ENCODE assay signal across 8 mouse cellular contexts in genomic region chr2:56114469-56114868, GRCm38 (mm10).
DNase-seq lines count a peak whose midpoint lies in the region; ATAC-seq and TF ChIP-seq lines count a peak whose summit lies in the region.

No protein-coding gene starts in this region.

- peak; percentile 86; the same call in 1 of the 2 replicates for ATAC-seq in hindbrain, embryonic 14.5 days (ENCODE audit: low FRiP score)
- ATAC-seq in lung, postnatal 0 days = peak; percentile 78
- ATAC-seq in stomach, embryonic 16.5 days (ENCODE audit: insufficient read depth, low FRiP score) = peak; percentile 56

- H3K27me3 ChIP-seq in hindbrain, embryonic 14.5 days (ENCODE audit: control insufficient read depth, insufficient read depth, low read length) = no peaks in the 10 kb centered on the region
- H3K27me3 ChIP-seq in lung, postnatal 0 days (replicated peaks; ENCODE audit: insufficient read depth, low read length) = no peaks in the 10 kb centered on the region
- H3K27me3 ChIP-seq in stomach, embryonic 16.5 days (ENCODE audit: control insufficient read depth, insufficient read depth, low read length) = no peaks in the 10 kb centered on the region

- H3K27ac ChIP-seq in gastrocnemius, adult 2 months = no peak overlapping the region
- no peak overlapping the region for H3K27ac ChIP-seq in hindbrain, embryonic 14.5 days
- no peak overlapping the region for H3K27ac ChIP-seq in lung, postnatal 0 days (ENCODE audit: low read length)
- H3K27ac ChIP-seq in stomach, embryonic 16.5 days (ENCODE audit: low read length) = no peak overlapping the region

- 0 out of 2 replicates have a peak, but pooled peaks cover under 1% of the 10 kb centered on the region for H3K4me1 ChIP-seq in hindbrain, embryonic 14.5 days (replicated peaks; ENCODE audit: control insufficient read depth, insufficient read depth, low read length)
- H3K4me1 ChIP-seq in lung, postnatal 0 days (ENCODE audit: insufficient read depth, low read depth, low read length) = no peaks in the 10 kb centered on the region
- H3K4me1 ChIP-seq in stomach, embryonic 16.5 days (ENCODE audit: control insufficient read depth, insufficient read depth, low read length) = no peaks in the 10 kb centered on the region

- no peak for DNase-seq in gastrocnemius, adult 2 months
- DNase-seq in gastrocnemius, postnatal 36 days = no peak
- DNase-seq in 416B (ENCODE audit: low read depth) = peak; percentile 78
- DNase-seq in brain, adult 2 months (ENCODE audit: low read depth, low spot score) = peak; percentile 77
- DNase-seq in hindbrain, embryonic 14.5 days (ENCODE audit: low spot score) = peak; percentile 84
- peak; percentile 80 for DNase-seq in lung, postnatal 0 days (ENCODE audit: low spot score)
- no peak for DNase-seq in B cell, adult 2 months

- no peaks in the 10 kb centered on the region for H3K36me3 ChIP-seq in hindbrain, embryonic 14.5 days (replicated peaks; ENCODE audit: control insufficient read depth, insufficient read depth)
- H3K36me3 ChIP-seq in lung, postnatal 0 days (ENCODE audit: insufficient read depth, low read length) = no peaks in the 10 kb centered on the region
- no peaks in the 10 kb centered on the region for H3K36me3 ChIP-seq in stomach, embryonic 16.5 days (ENCODE audit: control insufficient read depth, insufficient read depth, low read length)

- H3K9me3 ChIP-seq in hindbrain, embryonic 14.5 days (ENCODE audit: control insufficient read depth, low read length) = no peaks in the 10 kb centered on the region
- no peaks in the 10 kb centered on the region for H3K9me3 ChIP-seq in lung, postnatal 0 days (ENCODE audit: low read length)
- no peaks in the 10 kb centered on the region for H3K9me3 ChIP-seq in stomach, embryonic 16.5 days (replicated peaks; ENCODE audit: control insufficient read depth, low read length)

- no peak overlapping the region for H3K4me2 ChIP-seq in hindbrain, embryonic 14.5 days (replicated peaks)
- no peak overlapping the region for H3K4me2 ChIP-seq in lung, postnatal 0 days (replicated peaks; ENCODE audit: low read depth, low read length)
- no peak overlapping the region for H3K4me2 ChIP-seq in stomach, embryonic 16.5 days (ENCODE audit: low read depth, low read length)

- H3K4me3 ChIP-seq in gastrocnemius, adult 2 months = no peak overlapping the region
- H3K4me3 ChIP-seq in hindbrain, embryonic 14.5 days (replicated peaks; ENCODE audit: low read length) = no peak overlapping the region
- H3K4me3 ChIP-seq in lung, postnatal 0 days (ENCODE audit: low read depth, low read length) = no peak overlapping the region
- H3K4me3 ChIP-seq in stomach, embryonic 16.5 days (replicated peaks; ENCODE audit: low read length) = no peak overlapping the region

- WGBS in hindbrain, embryonic 14.5 days = 25% methylated on average over 3 of the region's 3 CpGs
- 16% methylated on average over 3 of the region's 3 CpGs for WGBS in lung, postnatal 0 days
- WGBS in stomach, embryonic 16.5 days = 12% methylated on average over 3 of the region's 3 CpGs

- intact Hi-C loops in gastrocnemius, adult 2 months (cut with DNase I) = loop anchor here (10.0 kb wide), 1 partner anchor 1720 kb away; no protein-coding TSS in a partner anchor
- intact Hi-C loops in gastrocnemius, postnatal 36 days (cut with DNase I) = loop anchor here (10.0 kb wide), 1 partner anchor 1810 kb away; no protein-coding TSS in a partner anchor

- TF ChIP-seq EP300 in lung, postnatal 0 days (IDR thresholded peaks at IDR 0.05) = no peak

- H3K9ac ChIP-seq in hindbrain, embryonic 14.5 days = no peak overlapping the region
- no peak overlapping the region for H3K9ac ChIP-seq in lung, postnatal 0 days (replicated peaks; ENCODE audit: low read depth)
- H3K9ac ChIP-seq in stomach, embryonic 16.5 days (ENCODE audit: low read length) = no peak overlapping the region

- TF ChIP-seq CTCF in gastrocnemius, adult 2 months (IDR thresholded peaks at IDR 0.05) = peak; percentile 61
- peak; percentile 69 for TF ChIP-seq CTCF in lung, postnatal 0 days (IDR thresholded peaks at IDR 0.05)

Comparison
In these comparisons a context has a peak if more than half of its experiments do, and no peak if none do; other contexts are left out.
1. DNase-seq: peak in 416B (single experiment), brain, adult 2 months (single experiment), hindbrain, embryonic 14.5 days (single experiment) and lung, postnatal 0 days (single experiment); none in gastrocnemius, adult 2 months (single experiment), gastrocnemius, postnatal 36 days (0 of 2) and B cell, adult 2 months (0 of 2).
2. Peak in every context shown above with its lines, with median percentiles within 50 percentile points of each other: ATAC-seq.